ENCODE assay signal across 8 mouse cellular contexts in genomic region chr11:116226414-116226813, GRCm38 (mm10). TPM values are rescaled to one million over a fixed set of nuclear protein-coding genes. Genes with fewer than 3 reads are reported as not detected.
DNase-seq lines count a peak whose midpoint lies in the region; ATAC-seq and TF ChIP-seq lines count a peak whose summit lies in the region.
"Had no signal": no experiment of that assay in that cellular context is flagged by ENCODE, and none has a peak within 500 bp of the region (broad histone marks: within the 10 kb centered on the region; RNA-seq: fewer than 3 reads in every experiment).

No protein-coding gene starts in this region.

- ATAC-seq in CD4-positive, CD25-positive, alpha-beta regulatory T cell, adult 4 months, result peak; percentile 39

- TF ChIP-seq CTCF in MEL (IDR thresholded peaks at IDR 0.05 in 2 of 3, conservative IDR thresholded peaks at IDR 0.05 in 1 of 3; ENCODE audit: control insufficient read depth in 1 of 3, insufficient read depth in 1 of 3, low read depth in 2 of 3, low read length in 3 of 3, poor library complexity in 1 of 3, severe bottlenecking in 1 of 3), result peak; percentile 77 to 100 (median 95)

- no peak overlapping the region for H3K4me3 ChIP-seq in MEL (ENCODE audit: control insufficient read depth in 1 of 2, insufficient read depth in 1 of 2, low read depth in 2 of 2, low read length in 2 of 2)
- H3K4me3 ChIP-seq: limb, embryonic 13.5 days had no signal

- H3K9me3 ChIP-seq in MEL (replicated peaks; ENCODE audit: insufficient read depth, low read length), result no peaks in the 10 kb centered on the region

- peak; percentile 86 for DNase-seq in MEL (ENCODE audit: low read depth, low spot score)
- peak; percentile 79 for DNase-seq in cerebellum, adult 9-10 months
- peak; percentile 73 to 83 for DNase-seq in gastrocnemius, postnatal 4 days (ENCODE audit: low spot score in 2 of 2)
- DNase-seq in layer of hippocampus, adult 18-20 months (ENCODE audit: low spot score in 2 of 2), result peak; percentile 48 to 74
- DNase-seq in lung, postnatal 4 days, result peak; percentile 76 to 89
- peak; percentile 52 to 85 for DNase-seq in spleen, adult 18-20 months

- peak; percentile 96 for TF ChIP-seq RAD21 in MEL (IDR thresholded peaks at IDR 0.05; ENCODE audit: low read depth, low read length)

- H3K79me2 ChIP-seq in MEL (ENCODE audit: control insufficient read depth, insufficient read depth, low read length, poor library complexity), result no peaks in the 10 kb centered on the region

- H3K4me1 ChIP-seq in MEL (ENCODE audit: control insufficient read depth in 1 of 2, insufficient read depth in 2 of 2, low read length in 2 of 2), result no peaks in the 10 kb centered on the region

- H3K27ac ChIP-seq in MEL (ENCODE audit: control insufficient read depth, low read depth, low read length), result no peak overlapping the region
- H3K27ac ChIP-seq: limb, embryonic 13.5 days had no signal

- no peak for TF ChIP-seq POLR2A in MEL (IDR thresholded peaks at IDR 0.05; ENCODE audit: control insufficient read depth in 1 of 2, insufficient read depth in 1 of 2, low read depth in 1 of 2, low read length in 2 of 2, poor library complexity in 1 of 2)

- H3K9ac ChIP-seq in MEL (ENCODE audit: control insufficient read depth, low read depth, low read length, poor library complexity, severe bottlenecking), result no peak overlapping the region
- H3K9ac ChIP-seq: limb, embryonic 13.5 days had no signal

- TF ChIP-seq EP300 in MEL (IDR thresholded peaks at IDR 0.05; ENCODE audit: low read depth in 1 of 2, low read length in 2 of 2), result no peak

- H3K36me3 ChIP-seq in MEL (ENCODE audit: control insufficient read depth in 1 of 2, insufficient read depth in 2 of 2, low read length in 2 of 2), result no peaks in the 10 kb centered on the region

- H3K27me3 ChIP-seq in MEL (ENCODE audit: control insufficient read depth in 1 of 2, insufficient read depth in 2 of 2, low read length in 2 of 2), result no peaks in the 10 kb centered on the region

TF ChIP-seq in MEL, 35 proteins besides CTCF, POLR2A, EP300 and RAD21:
- no peak for TF ChIP-seq CHD2 (IDR thresholded peaks at IDR 0.05; ENCODE audit: low read length)
- peak; percentile 99 for TF ChIP-seq SMC3 (IDR thresholded peaks at IDR 0.05; ENCODE audit: low read depth, low read length)
- TF ChIP-seq HCFC1 (IDR thresholded peaks at IDR 0.05; ENCODE audit: low read depth, low read length), result no peak
- TF ChIP-seq ZC3H11A (IDR thresholded peaks at IDR 0.05; ENCODE audit: low read depth, low read length), result peak; percentile 97
- TF ChIP-seq NELFE (IDR thresholded peaks at IDR 0.05; ENCODE audit: low read depth, low read length), result no peak
- TF ChIP-seq JUND (IDR thresholded peaks at IDR 0.05; ENCODE audit: low read depth, low read length), result no peak
- no peak for TF ChIP-seq TCF12 (IDR thresholded peaks at IDR 0.05; ENCODE audit: low read depth, low read length)
- TF ChIP-seq MAZ (IDR thresholded peaks at IDR 0.05; ENCODE audit: low read depth, low read length), result no peak
- TF ChIP-seq ETS1 (IDR thresholded peaks at IDR 0.05; ENCODE audit: low read depth, low read length), result no peak
- TF ChIP-seq NRF1 (IDR thresholded peaks at IDR 0.05; ENCODE audit: insufficient read depth, low read depth, low read length, poor library complexity, severe bottlenecking), result no peak
- no peak for TF ChIP-seq ZKSCAN1 (IDR thresholded peaks at IDR 0.05; ENCODE audit: low read depth, low read length)
- no peak for TF ChIP-seq POLR2AphosphoS5 (IDR thresholded peaks at IDR 0.05; ENCODE audit: borderline replicate concordance, low read depth, low read length)
- no peak for TF ChIP-seq MAFK (IDR thresholded peaks at IDR 0.05; ENCODE audit: borderline replicate concordance, low read depth, low read length)
- no peak for TF ChIP-seq RCOR1 (IDR thresholded peaks at IDR 0.05; ENCODE audit: low read depth, low read length)
- peak; percentile 85 for TF ChIP-seq ZNF384 (IDR thresholded peaks at IDR 0.05; ENCODE audit: low read depth, low read length)
- TF ChIP-seq ZMIZ1 (IDR thresholded peaks at IDR 0.05; ENCODE audit: low read depth, low read length), result no peak
- TF ChIP-seq CHD1 (IDR thresholded peaks at IDR 0.05; ENCODE audit: low read depth, low read length), result no peak
- TF ChIP-seq USF2 (IDR thresholded peaks at IDR 0.05; ENCODE audit: borderline replicate concordance in 1 of 2, insufficient read depth in 1 of 2, low read depth in 1 of 2, low read length in 2 of 2), result no peak
- TF ChIP-seq SIN3A (IDR thresholded peaks at IDR 0.05; ENCODE audit: low read length), result 0 out of 2 replicates have a peak, but pooled peaks have one; percentile 34
- no peak for TF ChIP-seq USF1 (IDR thresholded peaks at IDR 0.05; ENCODE audit: low read depth, low read length)
- TF ChIP-seq POLR2AphosphoS2 (IDR thresholded peaks at IDR 0.05; ENCODE audit: low read length), result no peak
- TF ChIP-seq MYB (IDR thresholded peaks at IDR 0.05; ENCODE audit: low read depth, low read length), result no peak
- no peak for TF ChIP-seq TBP (IDR thresholded peaks at IDR 0.05; ENCODE audit: low read depth, low read length)
- no peak for TF ChIP-seq E2F4 (IDR thresholded peaks at IDR 0.05; ENCODE audit: borderline replicate concordance, low read depth, low read length)
- no peak for TF ChIP-seq MAX (IDR thresholded peaks at IDR 0.05; ENCODE audit: low read length)
TF ChIP-seq in MEL: peak in this region for 4.

RNA-seq across cellular contexts. Expression of gene Evpl, which starts 11.5 kb away (rescaled TPM):
- polyA plus RNA-seq in CD4-positive, CD25-positive, alpha-beta regulatory T cell, adult 4 months (2017; shearing (Covaris generic)), result not detected
- 0.26 and 0.39 TPM in 2 replicates for total RNA-seq in MEL (2012; rRNA removed)
- under 1 TPM in 1 of 2 experiments, not detected in 1; 0.78 TPM for polyA plus RNA-seq in MEL (2012; ENCODE audit: insufficient read depth in 1 of 2, insufficient read length in 2 of 2, low read depth in 1 of 2, low replicate concordance in 2 of 2, missing spikeins in 1 of 2)
- under 1 TPM; 0.41 to 0.47 TPM for total RNA-seq in gastrocnemius, postnatal 4 days (2021)
- under 1 TPM; 0.61 to 0.74 TPM for total RNA-seq in layer of hippocampus, adult 18-20 months (2021)

RNA-seq across cellular contexts. Expression of gene Acox1, which starts 27.6 kb away (rescaled TPM):
- polyA plus RNA-seq in CD4-positive, CD25-positive, alpha-beta regulatory T cell, adult 4 months (2017; shearing (Covaris generic)), result 10 to 100 TPM; 16.9 to 24.2 TPM
- 16.4 and 16.8 TPM in 2 replicates for total RNA-seq in MEL (2012; rRNA removed)
- polyA plus RNA-seq in MEL (2012; ENCODE audit: insufficient read depth in 1 of 2, insufficient read length in 2 of 2, low read depth in 1 of 2, low replicate concordance in 2 of 2, missing spikeins in 1 of 2), result 10 to 100 TPM in 1 of 2 experiments, not detected in 1; 16.1 TPM
- 10 to 100 TPM; 45.6 to 47.5 TPM for total RNA-seq in gastrocnemius, postnatal 4 days (2021)
- total RNA-seq in layer of hippocampus, adult 18-20 months (2021), result 100 to 1,000 TPM; 125 TPM

RNA-seq across cellular contexts. Expression of gene Ten1, which starts 27.8 kb away (rescaled TPM):
- 10 to 100 TPM; 44.6 to 49.5 TPM for polyA plus RNA-seq in CD4-positive, CD25-positive, alpha-beta regulatory T cell, adult 4 months (2017; shearing (Covaris generic))
- total RNA-seq in MEL (2012; rRNA removed), result 57.9 and 60.8 TPM in 2 replicates
- 10 to 100 TPM in 1 of 2 experiments, not detected in 1; 66.9 TPM for polyA plus RNA-seq in MEL (2012; ENCODE audit: insufficient read depth in 1 of 2, insufficient read length in 2 of 2, low read depth in 1 of 2, low replicate concordance in 2 of 2, missing spikeins in 1 of 2)
- 10 to 100 TPM; 29.2 to 38.6 TPM for total RNA-seq in gastrocnemius, postnatal 4 days (2021)
- total RNA-seq in layer of hippocampus, adult 18-20 months (2021), result 10 to 100 TPM; 33.7 to 39.8 TPM

RNA-seq across cellular contexts. Expression of gene Srp68, which starts 47.6 kb away (rescaled TPM):
- 10 to 100 TPM; 39.5 to 53.9 TPM for polyA plus RNA-seq in CD4-positive, CD25-positive, alpha-beta regulatory T cell, adult 4 months (2017; shearing (Covaris generic))
- total RNA-seq in MEL (2012; rRNA removed), result 163 and 180 TPM in 2 replicates
- 100 to 1,000 TPM; 146 to 228 TPM for polyA plus RNA-seq in MEL (2012; ENCODE audit: insufficient read depth in 1 of 2, insufficient read length in 2 of 2, low read depth in 1 of 2, low replicate concordance in 2 of 2, missing spikeins in 1 of 2)
- 10 to 100 TPM; 94.2 to 94.6 TPM for total RNA-seq in gastrocnemius, postnatal 4 days (2021)
- 10 to 100 TPM; 69.4 to 71.3 TPM for total RNA-seq in layer of hippocampus, adult 18-20 months (2021)

RNA-seq across cellular contexts. Expression of gene Galr2, which starts 54.3 kb away (rescaled TPM):
- not detected for polyA plus RNA-seq in CD4-positive, CD25-positive, alpha-beta regulatory T cell, adult 4 months (2017; shearing (Covaris generic))
- 0.20 and 0.35 TPM in 2 replicates for total RNA-seq in MEL (2012; rRNA removed)
- polyA plus RNA-seq in MEL (2012; ENCODE audit: insufficient read depth in 1 of 2, insufficient read length in 2 of 2, low read depth in 1 of 2, low replicate concordance in 2 of 2, missing spikeins in 1 of 2), result 1 to 10 TPM in 1 of 2 experiments, not detected in 1; 1.2 TPM
- total RNA-seq in gastrocnemius, postnatal 4 days (2021), result under 1 TPM; 0.37 to 0.75 TPM
- total RNA-seq in layer of hippocampus, adult 18-20 months (2021), result not detected
